Mouse (Mus musculus) cerebral cortex, adult 2 months (tissue): ENCODE data around the gene Gpr149.

Source experiments
- WGBS: fragments of 180-500 bp; shearing (Covaris S2); methylation state at CpG from one replicate; pipeline ENCODE4 v1.1.7; 2018; 5-methylcytosine and 5-hydroxymethylcytosine counted together

Gpr149 gene

GRCm38 (mm10) chr3:62604973-62605372, at the start of gene Gpr149:
Gene Gpr149 (minus strand): TSS chr3:62605140.
- WGBS, result 41% methylated on average over 1 of the region's 1 CpGs

GRCm38 (mm10) chr3:62650551-62650950, 45.6 kb upstream of the Gpr149 start:
- 93% methylated on average over 1 of the region's 1 CpGs for WGBS

- WGBS, result 66% methylated on average over 3 of the region's 3 CpGs
Measured at GRCm38 (mm10) chr3:62610861-62611260, 5.9 kb upstream of the Gpr149 start.

- WGBS, result 88% methylated on average over 2 of the region's 2 CpGs
Measured at GRCm38 (mm10) chr3:62605931-62606330, 991 bp upstream of the Gpr149 start.

- 13% methylated on average over 10 of the region's 10 CpGs for WGBS
Measured at GRCm38 (mm10) chr3:62604047-62604391, 921 bp downstream of the Gpr149 start.

GRCm38 (mm10) chr3:62603231-62604046, 1.5 kb downstream of the Gpr149 start:
- WGBS, result under 1% methylated on average over 40 of the region's 40 CpGs

GRCm38 (mm10) chr3:62602466-62602865, 2.5 kb downstream of the Gpr149 start:
- 68% methylated on average over 9 of the region's 9 CpGs for WGBS

GRCm38 (mm10) chr3:62594842-62595241, 10.1 kb downstream of the Gpr149 start:
- 48% methylated on average over 7 of the region's 7 CpGs for whole genome bisulfite sequencing

GRCm38 (mm10) chr3:62585072-62585471, 19.9 kb downstream of the Gpr149 start:
- 91% methylated on average over 1 of the region's 1 CpGs for WGBS

- WGBS, result 46% methylated on average over 5 of the region's 5 CpGs
Measured at GRCm38 (mm10) chr3:62527593-62527992, 77.3 kb downstream of the Gpr149 start.

GRCm38 (mm10) chr3:62527160-62527559, 77.8 kb downstream of the Gpr149 start:
- 20% methylated on average over 4 of the region's 4 CpGs for WGBS

- WGBS, result 32% methylated on average over 5 of the region's 5 CpGs
Measured at GRCm38 (mm10) chr3:62507206-62507647, 97.7 kb downstream of the Gpr149 start.

- under 1% methylated on average over 66 of the region's 66 CpGs for WGBS
Measured at GRCm38 (mm10) chr3:62506488-62507205, 98.3 kb downstream of the Gpr149 start, which contains the start of gene Dhx36. Gene Dhx36 (minus strand): TSS chr3:62507004.

- 73% methylated on average over 5 of the region's 5 CpGs for WGBS
Measured at GRCm38 (mm10) chr3:62505166-62505900, 99.6 kb downstream of the Gpr149 start.

GRCm38 (mm10) chr3:62499327-62499726, 105.6 kb downstream of the Gpr149 start:
- 59% methylated on average over 4 of the region's 4 CpGs for WGBS

- 64% methylated on average over 6 of the region's 6 CpGs for WGBS
Measured at GRCm38 (mm10) chr3:62492568-62492967, 112.4 kb downstream of the Gpr149 start.

- WGBS, result 97% methylated on average over 2 of the region's 2 CpGs
Measured at GRCm38 (mm10) chr3:62484340-62484739, 120.6 kb downstream of the Gpr149 start.
